Mouse (Mus musculus) limb, embryonic 10.5 days (tissue): ENCODE data around the gene Pigu. TPM values are rescaled to one million over a fixed set of nuclear protein-coding genes. Genes with fewer than 3 reads are reported as not detected.

Experiments
- DNase-seq: peaks from one replicate; pipeline ENCODE4 v3.0.0-alpha.2; 2017; ENCODE audit warnings: low spot score
- H3K27ac ChIP-seq: fragments of 300-500 bp; sonication (generic); 2 replicates; pipeline ENCODE4 v1.5.1; 2016; ENCODE audit warnings: mild to moderate bottlenecking
- H3K27me3 ChIP-seq: fragments of 300-500 bp; sonication (generic); 2 replicates; pipeline ENCODE4 v1.6.1; 2016; ENCODE audit warnings: low read depth, mild to moderate bottlenecking; ENCODE audit not compliant: poor library complexity, severe bottlenecking
- H3K36me3 ChIP-seq: fragments of 300-500 bp; sonication (generic); 2 replicates; pipeline ENCODE4 v1.6.1; 2016; ENCODE audit warnings: mild to moderate bottlenecking, moderate library complexity
- H3K4me1 ChIP-seq: fragments of 300-500 bp; sonication (generic); 2 replicates; pipeline ENCODE4 v1.6.1; 2016
- H3K4me3 ChIP-seq: fragments of 300-500 bp; sonication (generic); 2 replicates; pipeline ENCODE4 v1.5.1; 2016; ENCODE audit warnings: mild to moderate bottlenecking, moderate library complexity
- H3K9me3 ChIP-seq: fragments of 300-500 bp; sonication (generic); replicated peaks from 2 replicates; pipeline ENCODE4 v1.6.1; 2016; ENCODE audit warnings: mild to moderate bottlenecking
- WGBS: fragments of 180-500 bp; shearing (Covaris S2); methylation state at CpG from one replicate; pipeline ENCODE4 v1.1.7; 2016; 5-methylcytosine and 5-hydroxymethylcytosine counted together
- polyA plus RNA-seq: library from polyadenylated mRNA; unstranded; fragments of >200 nt; fragmentation: Nextera tagmentation; extraction: Ambion mirVana; gene quantifications from 2 replicates; pipeline ENCODE4 v1.2.1, GENCODE M21; 2016

Gene Pigu
- polyA plus RNA-seq, 1 experiment from 2014 or later, result 51.7 TPM

- Histone ChIP-seq H3K9me3 (no peaks in the 10 kb centered on the region), H3K4me3 (peak overlapping the region; percentile 93), H3K36me3 (peaks cover 15% of the 10 kb centered on the region), H3K27ac (peak overlapping the region; percentile 98), H3K27me3 (peaks cover 42% of the 10 kb centered on the region), H3K4me1 (peaks cover 31% of the 10 kb centered on the region)
- DNase-seq, result peak; percentile 98
- under 1% methylated on average over 68 of the region's 68 CpGs for WGBS
Measured at GRCm38 (mm10) chr2:155381643-155382331, 24.6 kb upstream of the Pigu start.

GRCm38 (mm10) chr2:155381060-155381437 is 23.8 kb upstream of the Pigu start:
- no peak for DNase-seq
- peaks cover 10% of the 10 kb centered on the region for H3K36me3 ChIP-seq
- WGBS, result 3% methylated on average over 11 of the region's 11 CpGs

DNA sequence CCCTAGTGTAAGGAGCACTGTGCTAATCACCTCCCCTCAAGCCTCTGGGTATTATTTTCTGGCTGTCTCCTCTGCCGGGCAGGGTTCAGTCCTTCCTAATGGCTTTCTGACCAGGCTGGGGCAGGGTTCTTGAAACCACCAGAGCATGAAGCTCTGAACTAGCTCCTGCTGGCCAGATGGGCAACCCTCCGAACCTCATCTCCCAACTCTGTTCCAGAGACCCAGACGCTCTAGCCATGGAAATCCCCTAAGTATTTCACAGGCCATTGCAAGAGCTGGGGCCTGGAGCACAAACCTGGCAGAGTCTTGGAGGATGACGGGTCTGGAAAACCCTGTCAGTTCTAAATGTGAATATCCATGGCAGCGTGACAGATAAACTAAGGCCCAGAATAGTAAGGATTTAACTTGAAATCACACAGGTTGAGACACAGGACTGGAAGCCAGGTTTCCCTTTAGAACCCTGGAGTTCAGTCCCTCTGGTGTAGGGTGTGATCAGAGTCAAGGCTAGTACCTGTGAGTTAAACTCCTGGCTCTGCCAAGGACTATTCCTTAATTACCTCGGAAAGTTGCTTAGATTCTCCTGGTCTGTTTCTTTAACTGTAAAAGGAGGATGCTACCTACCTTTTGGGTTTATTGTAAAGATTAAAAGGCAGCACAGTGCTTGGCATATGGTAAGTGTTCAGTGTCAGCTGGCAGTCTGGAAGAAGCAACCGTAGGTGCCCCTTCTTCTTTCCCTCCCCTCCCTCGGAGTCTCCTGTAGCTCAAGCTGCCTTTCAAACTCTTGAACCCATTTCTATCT is 23.2 kb upstream of the Pigu start, which contains the start of gene Trp53inp2:
TSS of gene Trp53inp2 (plus strand) at position 799 of the 799 bp plus-strand sequence.
- DNase-seq, result no peak

More at GRCm38 (mm10) chr2:155381060-155381437, 23.8 kb upstream of the Pigu start:
- Histone ChIP-seq H3K4me3 (peak overlapping the region; percentile 93), H3K27me3 (peaks cover 34% of the 10 kb centered on the region), H3K9me3 (no peaks in the 10 kb centered on the region), H3K27ac (peak overlapping the region; percentile 98), H3K4me1 (peaks cover 24% of the 10 kb centered on the region)

GRCm38 (mm10) chr2:155376191-155376590 is 19.0 kb upstream of the Pigu start:
- Histone ChIP-seq H3K9me3 (no peaks in the 10 kb centered on the region), H3K4me1 (peaks cover 6% of the 10 kb centered on the region), H3K27ac (no peak overlapping the region), H3K27me3 (peaks cover 27% of the 10 kb centered on the region), H3K4me3 (no peak overlapping the region), H3K36me3 (no peaks in the 10 kb centered on the region)
- DNase-seq, result no peak
- 83% methylated on average over 10 of the region's 10 CpGs for WGBS

More for the DNA sequence above, 23.2 kb upstream of the Pigu start, which contains the start of gene Trp53inp2:
- H3K36me3 ChIP-seq, result peaks cover 4% of the 10 kb centered on the region; the same call in 1 of the 2 replicates
- peaks cover 20% of the 10 kb centered on the region for H3K4me1 ChIP-seq
- no peaks in the 10 kb centered on the region for H3K9me3 ChIP-seq
- peak within 1 kb of the TSS; percentile 98 for H3K27ac ChIP-seq
- peaks cover 28% of the 10 kb centered on the region for H3K27me3 ChIP-seq
- peak within 1 kb of the TSS; percentile 93 for H3K4me3 ChIP-seq
- 54% methylated on average over 8 of the region's 8 CpGs for WGBS

DNA sequence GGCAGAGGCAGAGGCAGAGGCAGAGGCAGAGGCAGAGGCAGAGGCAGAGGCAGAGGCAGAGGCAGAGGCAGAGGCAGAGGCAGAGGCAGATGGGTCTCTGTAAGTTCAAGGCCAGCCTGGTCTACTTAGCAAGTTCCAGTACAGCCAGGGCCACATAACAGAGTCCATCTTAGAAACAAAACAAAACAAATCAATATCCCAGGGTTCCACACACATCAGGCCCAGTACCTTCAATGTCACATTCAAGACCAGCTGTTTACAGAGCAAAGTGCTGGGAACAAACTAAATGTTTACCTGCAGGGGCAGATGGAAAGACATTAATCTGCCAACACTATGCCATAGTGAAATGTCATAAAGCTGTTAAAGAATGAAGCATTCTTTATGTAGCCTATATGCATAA is 17.3 kb upstream of the Pigu start:
- Histone ChIP-seq H3K9me3 (no peaks in the 10 kb centered on the region), H3K36me3 (no peaks in the 10 kb centered on the region)

DNA sequence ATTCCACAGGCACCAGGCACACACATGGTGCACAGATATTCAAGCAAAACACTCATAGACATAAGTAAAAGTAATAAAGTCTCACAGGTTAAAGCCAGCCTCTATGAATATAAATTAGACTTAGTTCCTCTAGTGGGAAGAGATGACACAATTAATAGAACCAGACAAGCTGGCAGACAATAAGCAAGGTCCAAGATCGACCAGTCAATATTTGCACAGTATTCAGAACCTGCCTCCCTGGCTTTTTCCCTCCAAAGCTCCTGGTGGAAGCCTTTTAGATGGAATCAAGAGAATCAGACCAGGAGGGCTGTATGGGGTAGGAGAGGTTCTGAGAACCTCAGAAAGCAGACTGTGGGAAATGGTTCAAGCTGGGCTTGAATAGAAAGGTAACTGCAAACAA is 16.7 kb upstream of the Pigu start:
- WGBS, result 92% methylated on average over 1 of the region's 1 CpGs
- H3K4me1 ChIP-seq, result no peaks in the 10 kb centered on the region; the same call in 1 of the 2 replicates
- peaks cover 5% of the 10 kb centered on the region; the same call in 1 of the 2 replicates for H3K27me3 ChIP-seq
- H3K9me3 ChIP-seq, result no peaks in the 10 kb centered on the region
- H3K4me3 ChIP-seq, result no peak overlapping the region
- no peaks in the 10 kb centered on the region for H3K36me3 ChIP-seq
- no peak for DNase-seq
- no peak overlapping the region for H3K27ac ChIP-seq

More for the DNA sequence above, 17.3 kb upstream of the Pigu start:
- no peak overlapping the region for H3K4me3 ChIP-seq
- peaks cover 11% of the 10 kb centered on the region for H3K27me3 ChIP-seq
- H3K27ac ChIP-seq, result no peak overlapping the region
- no peak for DNase-seq
- H3K4me1 ChIP-seq, result no peaks in the 10 kb centered on the region; the same call in 1 of the 2 replicates

- Histone ChIP-seq H3K27ac (no peak overlapping the region), H3K27me3 (no peaks in the 10 kb centered on the region), H3K36me3 (no peaks in the 10 kb centered on the region), H3K4me1 (no peaks in the 10 kb centered on the region; the same call in 1 of the 2 replicates), H3K4me3 (no peak overlapping the region), H3K9me3 (no peaks in the 10 kb centered on the region)
- no peak for DNase-seq
- 76% methylated on average over 1 of the region's 1 CpGs for WGBS
Measured at GRCm38 (mm10) chr2:155373302-155373701, 16.1 kb upstream of the Pigu start.

- Histone ChIP-seq H3K4me3 (no peak overlapping the region), H3K4me1 (no peaks in the 10 kb centered on the region; the same call in 1 of the 2 replicates), H3K9me3 (no peaks in the 10 kb centered on the region), H3K36me3 (no peaks in the 10 kb centered on the region), H3K27ac (no peak overlapping the region), H3K27me3 (no peaks in the 10 kb centered on the region)
- WGBS, result 52% methylated on average over 4 of the region's 4 CpGs
- DNase-seq, result no peak
Measured at GRCm38 (mm10) chr2:155372451-155372850, 15.2 kb upstream of the Pigu start.

DNA sequence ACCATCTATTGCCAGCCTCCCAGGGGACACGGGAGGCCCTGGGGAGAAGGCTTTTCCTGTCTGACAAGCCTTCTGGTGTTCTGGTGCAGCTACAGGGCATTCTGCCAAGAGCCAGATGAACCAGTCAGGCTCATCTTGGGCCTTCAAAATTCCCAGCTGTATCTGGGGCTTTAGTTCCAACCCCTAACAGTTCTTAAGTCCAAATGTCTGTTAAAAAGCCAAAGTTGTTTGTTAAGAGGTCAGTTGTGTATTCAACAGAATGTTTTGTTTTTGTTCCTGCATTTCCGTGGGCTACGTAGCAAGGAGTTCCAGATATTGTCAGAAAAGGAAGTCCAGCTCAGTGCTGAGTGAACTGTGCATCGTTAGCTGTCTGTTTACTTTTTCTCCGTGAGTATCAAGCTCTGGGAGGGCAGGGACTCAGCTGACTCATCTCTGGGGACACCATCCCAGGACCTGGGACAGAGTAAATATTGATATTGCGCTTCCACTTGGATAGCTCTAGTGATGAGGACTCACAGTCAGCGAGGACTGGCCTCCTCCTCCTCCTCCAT is 12.2 kb upstream of the Pigu start:
- Histone ChIP-seq H3K27me3 (no peaks in the 10 kb centered on the region), H3K36me3 (no peaks in the 10 kb centered on the region), H3K4me1 (no peaks in the 10 kb centered on the region; the same call in 1 of the 2 replicates), H3K27ac (no peak overlapping the region), H3K4me3 (no peak overlapping the region), H3K9me3 (no peaks in the 10 kb centered on the region)
- WGBS, result 73% methylated on average over 7 of the region's 7 CpGs
- DNase-seq, result no peak

DNA sequence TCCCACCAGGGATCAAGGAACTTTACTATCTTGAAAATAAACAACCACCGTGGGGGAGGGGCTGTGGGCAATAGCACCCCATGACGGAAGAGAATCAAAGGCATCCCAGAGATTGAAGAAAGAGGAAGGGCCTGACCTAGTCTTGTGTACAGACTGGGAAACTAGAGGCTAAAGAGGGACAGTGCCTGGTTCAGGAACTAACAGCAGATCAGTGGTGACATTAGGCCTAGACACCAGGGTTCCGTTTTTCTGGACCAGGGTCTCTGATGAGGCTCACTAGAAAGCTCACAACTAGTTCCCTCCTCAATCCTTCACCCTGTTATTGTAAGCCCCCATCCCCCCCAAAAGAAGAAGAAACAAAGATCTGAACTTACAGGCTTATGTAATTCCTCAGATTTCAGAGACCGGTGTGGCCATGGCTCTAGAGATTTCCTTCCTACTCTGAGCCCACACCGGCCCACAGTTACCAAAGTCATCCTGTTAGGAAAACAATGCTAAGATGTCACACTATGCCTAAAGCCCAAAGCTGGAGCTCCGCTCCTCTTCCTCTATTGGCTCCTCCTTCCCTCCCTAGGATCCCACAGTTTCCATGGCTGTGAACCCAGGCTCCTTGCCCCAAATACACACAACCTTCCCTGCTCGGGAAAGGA is 10.5 kb upstream of the Pigu start:
- Histone ChIP-seq H3K27me3 (no peaks in the 10 kb centered on the region), H3K9me3 (no peaks in the 10 kb centered on the region), H3K4me3 (no peak overlapping the region), H3K36me3 (no peaks in the 10 kb centered on the region), H3K27ac (no peak overlapping the region), H3K4me1 (no peaks in the 10 kb centered on the region; the same call in 1 of the 2 replicates)
- DNase-seq, result no peak
- WGBS, result 81% methylated on average over 7 of the region's 7 CpGs

DNA sequence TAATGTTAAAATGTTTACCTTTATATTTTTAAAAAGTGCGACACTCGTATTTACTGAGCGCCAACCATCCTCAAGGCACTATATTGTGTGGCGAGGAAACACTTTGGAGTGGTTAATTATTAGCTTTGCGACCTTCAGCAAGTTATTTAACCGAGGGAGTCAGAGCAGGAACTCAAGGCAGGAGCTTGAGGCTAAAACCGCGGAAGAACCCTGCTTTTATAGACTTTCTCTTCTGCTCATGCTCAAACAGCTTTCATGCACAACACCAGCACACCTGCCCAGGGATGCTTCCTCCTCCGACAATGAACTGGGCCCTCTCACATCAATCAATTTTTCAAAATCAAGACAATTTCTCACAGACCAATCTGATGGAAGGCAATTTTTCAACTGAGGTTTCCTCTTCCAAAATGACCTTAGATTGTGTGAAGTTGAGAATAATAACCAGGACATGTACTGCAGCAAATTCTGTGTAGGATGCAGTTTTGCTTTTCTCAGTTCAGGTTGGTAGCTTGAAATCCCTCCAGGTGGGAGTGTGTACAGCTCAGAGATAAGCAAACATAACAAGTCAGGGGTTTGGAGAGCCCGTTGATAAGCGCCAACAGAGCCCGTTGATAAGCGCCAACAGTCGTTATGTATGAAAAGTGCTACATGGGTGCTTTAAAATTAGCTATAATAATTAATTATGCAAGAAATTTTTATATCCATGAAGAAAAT is 613 bp upstream of the Pigu start:
- 35% methylated on average over 14 of the region's 14 CpGs for WGBS
- peaks cover 13% of the 10 kb centered on the region for H3K4me1 ChIP-seq
- H3K27me3 ChIP-seq, result no peaks in the 10 kb centered on the region
- DNase-seq, result peak; percentile 38
- H3K4me3 ChIP-seq, result peak overlapping the region; percentile 83
- peak overlapping the region; percentile 90 for H3K27ac ChIP-seq
- no peaks in the 10 kb centered on the region for H3K9me3 ChIP-seq
- H3K36me3 ChIP-seq, result no peaks in the 10 kb centered on the region

DNA sequence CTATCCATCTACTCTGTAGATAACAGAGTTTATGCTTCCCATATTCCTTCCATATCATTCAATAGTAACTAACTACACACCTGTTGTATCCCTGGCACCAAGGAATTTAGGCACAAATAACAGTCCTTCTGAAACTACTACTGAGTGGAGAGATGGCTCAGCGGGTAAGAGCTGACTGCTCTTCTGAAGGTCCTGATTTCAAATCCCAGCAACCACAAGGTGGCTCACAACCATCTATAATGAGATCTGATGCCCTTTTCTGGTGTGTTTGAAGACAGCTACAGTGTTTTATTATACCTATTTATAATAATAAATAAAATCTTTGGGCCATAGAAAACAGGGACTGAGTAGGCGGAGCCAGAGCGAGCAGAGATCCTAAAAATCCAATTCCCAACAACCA is 2.8 kb downstream of the Pigu start:
- no peaks in the 10 kb centered on the region for H3K27me3 ChIP-seq
- H3K9me3 ChIP-seq, result no peaks in the 10 kb centered on the region
- H3K36me3 ChIP-seq, result peaks cover 8% of the 10 kb centered on the region; the same call in 1 of the 2 replicates
- no peak overlapping the region for H3K4me3 ChIP-seq
- no peak for DNase-seq
- WGBS, result 88% methylated on average over 3 of the region's 3 CpGs
- H3K4me1 ChIP-seq, result peaks cover 13% of the 10 kb centered on the region
- no peak overlapping the region for H3K27ac ChIP-seq
